Mouse (Mus musculus): ENCODE data around the gene Slc25a27. TPM values are rescaled to one million over a fixed set of nuclear protein-coding genes. Genes with fewer than 3 reads are reported as not detected.

Gene Slc25a27
- 10 to 100 TPM; 37.9 to 43.8 (median 39.7) TPM for total RNA-seq (2022)

GRCm38 (mm10) chr17:43666576-43667289, at the start of gene Slc25a27:
Gene Slc25a27, minus strand, starts transcription at chr17:43667214.
- peak; percentile 78 to 89 for DNase-seq (ENCODE audit: low spot score in 2 of 2)

- no peak for DNase-seq (ENCODE audit: low spot score in 2 of 2)
These were observed 49.6 kb upstream of the Slc25a27 start for GRCm38 (mm10) chr17:43716601-43717000.

GRCm38 (mm10) chr17:43714191-43714590, 47.2 kb upstream of the Slc25a27 start:
- DNase-seq (ENCODE audit: low spot score in 2 of 2), result no peak

DNA sequence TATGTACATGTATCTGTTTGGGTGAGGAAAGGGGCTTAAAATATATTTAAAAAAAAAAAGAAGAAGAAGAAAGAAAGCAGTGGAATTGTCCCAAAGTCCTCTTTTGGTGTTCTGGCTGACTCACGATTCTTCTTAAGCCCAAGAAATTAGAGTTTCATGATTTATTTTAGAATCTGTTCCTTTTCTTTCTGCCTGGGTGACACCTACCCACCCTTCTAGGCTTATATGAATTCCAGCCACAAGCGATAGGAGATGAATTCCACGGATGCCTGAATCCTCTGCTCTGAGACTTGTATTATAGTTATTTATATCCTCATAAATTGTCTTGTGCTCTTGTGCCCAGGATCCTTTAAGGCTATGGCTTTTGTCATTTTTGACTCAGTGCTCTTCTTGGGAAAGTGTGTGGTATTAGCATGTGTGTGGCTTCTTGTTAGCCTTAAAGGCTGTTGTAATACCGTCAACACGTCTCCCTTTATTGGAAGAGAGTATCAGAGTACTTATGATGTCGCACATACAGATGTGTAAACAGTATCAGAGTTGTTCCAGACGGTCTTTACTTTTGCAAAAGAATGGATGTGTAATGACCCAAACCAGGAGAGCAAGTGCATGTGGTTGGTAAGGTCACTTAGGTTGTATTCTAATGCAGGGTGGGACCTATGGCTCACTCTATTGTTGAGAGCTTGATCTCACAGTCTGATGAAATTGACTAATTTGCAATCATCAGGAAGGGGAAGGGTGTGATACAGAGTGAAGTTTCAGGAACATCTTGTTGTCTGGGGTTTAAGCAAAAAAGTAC, 44.7 kb upstream of the Slc25a27 start:
- no peak for DNase-seq (ENCODE audit: low spot score in 2 of 2)

DNA sequence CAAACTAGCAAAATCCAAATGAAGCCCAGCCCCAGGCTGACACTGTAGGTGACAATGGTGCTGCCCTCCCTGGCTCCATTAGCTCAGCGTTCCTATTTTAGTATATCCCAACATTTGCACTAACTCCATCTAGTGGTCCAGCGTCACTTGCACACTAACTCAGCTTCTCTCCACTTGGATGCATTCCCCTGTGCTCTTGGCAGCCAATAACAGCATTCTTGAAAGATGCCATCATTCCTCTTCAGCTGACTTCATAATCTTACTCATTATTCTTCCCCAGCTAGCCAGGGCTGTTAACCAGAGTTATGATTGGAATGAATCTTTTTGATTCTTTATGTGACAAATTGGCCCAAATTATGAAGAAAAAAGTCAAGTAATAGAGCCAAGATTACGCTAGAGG, 40.2 kb upstream of the Slc25a27 start:
- DNase-seq (ENCODE audit: low spot score in 2 of 2), result no peak

- DNase-seq (ENCODE audit: low spot score in 2 of 2), result no peak
These were observed 39.7 kb upstream of the Slc25a27 start for GRCm38 (mm10) chr17:43706749-43707148.

DNA sequence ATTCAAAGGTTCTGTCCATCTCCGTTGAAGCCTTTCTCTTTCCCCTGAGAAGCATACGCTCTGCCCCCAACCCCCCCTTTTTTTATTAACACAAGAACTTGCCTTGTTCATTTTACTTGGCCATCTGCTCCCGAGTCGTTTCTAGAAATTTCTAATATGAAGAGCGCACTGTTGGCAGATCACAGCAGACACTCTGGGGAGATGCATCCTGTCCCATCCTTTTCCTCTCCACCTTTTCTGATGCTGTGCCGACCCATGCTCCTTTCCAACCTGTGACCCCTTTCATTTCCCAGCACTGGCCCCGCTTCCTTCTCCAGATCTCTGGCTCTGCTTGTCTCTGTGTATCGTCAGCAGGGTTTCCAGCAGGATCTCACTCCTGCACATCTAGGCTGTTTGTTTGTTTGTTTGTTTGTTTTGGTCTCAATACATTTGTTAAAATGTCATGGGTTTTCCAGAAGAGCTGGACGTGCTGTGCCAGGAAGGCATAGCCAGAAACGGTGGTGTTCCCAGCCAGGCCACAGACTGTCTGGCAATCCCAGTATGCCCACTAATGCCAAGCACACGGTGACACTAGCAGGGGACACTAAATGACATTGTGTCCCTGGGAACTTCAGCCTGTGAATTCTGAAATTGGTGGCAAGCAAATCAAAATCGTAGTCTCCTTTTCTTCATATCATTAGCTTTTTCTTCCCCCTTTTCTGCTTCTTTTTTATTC, 37.4 kb upstream of the Slc25a27 start:
- no peak for DNase-seq (ENCODE audit: low spot score in 2 of 2)

GRCm38 (mm10) chr17:43701060-43701459, 34.0 kb upstream of the Slc25a27 start:
- DNase-seq (ENCODE audit: low spot score in 2 of 2), result peak in 1 of 2 experiments; percentile 59

DNA sequence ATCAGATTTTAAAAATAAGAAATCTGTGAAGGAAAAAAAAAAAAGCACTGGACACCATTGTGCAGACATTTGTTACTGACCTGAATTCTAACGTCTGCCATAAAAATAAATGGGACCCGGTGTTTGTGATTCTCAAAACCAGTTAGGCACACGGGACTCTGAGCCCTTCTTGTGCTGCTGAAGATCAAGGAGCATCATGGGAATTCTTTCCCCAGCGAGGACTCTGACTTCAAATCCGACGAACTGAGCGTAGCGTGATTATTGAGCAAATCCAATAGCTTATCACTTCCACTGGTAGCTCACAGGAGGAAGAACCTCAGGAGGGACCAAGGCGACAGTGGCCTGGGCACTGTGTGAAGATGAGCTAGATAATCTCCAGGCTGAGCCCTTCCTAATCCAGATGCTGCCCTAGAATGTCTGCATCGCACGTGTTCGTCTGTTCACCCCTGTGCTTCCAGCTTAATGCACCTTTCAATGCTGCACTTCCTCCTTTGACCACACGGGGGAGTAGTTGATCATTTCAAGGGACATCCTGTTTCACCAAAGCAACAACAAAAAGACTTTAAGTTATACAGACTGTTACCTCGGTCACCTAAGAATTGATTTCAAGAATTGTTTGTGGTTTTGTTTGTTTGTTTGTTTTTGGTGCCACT, 32.1 kb upstream of the Slc25a27 start:
- peak in 1 of 2 experiments; percentile 70 for DNase-seq (ENCODE audit: low spot score in 2 of 2)

DNA sequence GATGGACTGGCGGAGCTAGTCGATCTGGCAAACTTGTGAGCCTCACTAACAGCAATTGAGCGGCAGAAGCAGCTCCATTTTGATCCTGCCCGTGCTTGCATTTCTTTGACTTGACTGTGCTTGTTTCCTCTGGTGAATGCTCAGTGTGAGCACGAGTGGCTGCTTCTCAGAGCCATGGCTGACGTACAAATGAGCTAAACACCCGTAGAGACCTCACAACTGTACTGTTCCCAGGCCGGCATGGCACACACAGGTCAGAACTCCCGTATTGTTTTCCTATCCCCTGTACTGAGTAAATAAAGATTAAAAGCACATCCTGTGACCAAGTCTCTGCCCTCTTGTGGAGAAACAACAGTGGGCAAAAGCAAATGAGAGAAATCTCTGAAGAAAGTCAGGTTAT, 22.6 kb upstream of the Slc25a27 start:
- DNase-seq (ENCODE audit: low spot score in 2 of 2), result no peak

DNA sequence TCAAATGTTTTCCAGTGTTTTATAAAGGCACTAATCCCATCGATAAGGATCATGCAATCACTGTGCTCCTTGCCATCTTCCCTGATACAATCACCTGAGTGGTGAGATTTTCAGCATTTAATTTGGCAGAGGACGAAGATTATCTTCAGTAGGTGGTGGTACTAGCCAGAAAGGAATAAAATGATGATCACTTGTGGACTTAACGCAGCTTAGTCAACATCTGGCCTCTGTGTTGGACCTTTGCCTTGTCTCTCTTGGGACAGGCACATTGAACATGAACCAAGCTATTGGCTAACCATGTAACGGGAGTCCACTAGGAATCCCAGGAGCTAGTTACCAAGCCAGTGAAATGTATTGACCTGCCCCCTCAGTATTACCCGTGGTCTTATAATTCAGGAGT, 17.6 kb upstream of the Slc25a27 start:
- DNase-seq (ENCODE audit: low spot score in 2 of 2), result no peak

DNA sequence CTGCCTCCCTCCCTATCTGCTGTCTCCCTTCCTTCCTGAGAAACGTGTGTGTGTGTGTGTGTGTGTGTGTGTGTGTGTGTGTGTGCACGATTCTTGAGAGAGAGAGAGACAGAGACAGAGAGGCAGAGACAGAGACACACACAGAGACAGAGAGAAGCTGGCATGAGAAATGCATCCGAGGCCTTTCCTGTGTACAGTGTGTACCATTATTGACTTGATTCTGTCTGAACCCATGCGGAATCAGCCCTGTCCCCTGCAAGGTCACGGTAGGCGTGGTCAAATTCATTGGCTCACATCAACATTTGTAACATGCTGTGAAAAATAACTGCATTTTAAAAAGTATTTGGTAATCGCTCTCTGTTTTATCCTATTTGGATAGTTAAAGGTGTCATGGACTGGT, 17.1 kb upstream of the Slc25a27 start:
- DNase-seq (ENCODE audit: low spot score in 2 of 2), result no peak

GRCm38 (mm10) chr17:43677317-43677716, 10.3 kb upstream of the Slc25a27 start:
- no peak for DNase-seq (ENCODE audit: low spot score in 2 of 2)

- DNase-seq (ENCODE audit: low spot score in 2 of 2), result no peak
These were observed 9.2 kb upstream of the Slc25a27 start for GRCm38 (mm10) chr17:43676241-43676640.

- DNase-seq (ENCODE audit: low spot score in 2 of 2), result no peak
These were observed 8.2 kb upstream of the Slc25a27 start for GRCm38 (mm10) chr17:43675228-43675627.

GRCm38 (mm10) chr17:43671907-43672306, 4.9 kb upstream of the Slc25a27 start:
- no peak for DNase-seq (ENCODE audit: low spot score in 2 of 2)

- DNase-seq (ENCODE audit: low spot score in 2 of 2), result no peak
These were observed 2.2 kb upstream of the Slc25a27 start for GRCm38 (mm10) chr17:43669145-43669695.

GRCm38 (mm10) chr17:43667290-43667843, 353 bp upstream of the Slc25a27 start, which contains the start of gene Cyp39a1:
Gene Cyp39a1, plus strand, starts transcription at chr17:43667425.
- DNase-seq (ENCODE audit: low spot score in 2 of 2), result no peak

- DNase-seq (ENCODE audit: low spot score in 2 of 2), result no peak
These were observed 15.5 kb downstream of the Slc25a27 start for GRCm38 (mm10) chr17:43651314-43652046.

Data from left cerebral cortex, adult 8-10 months (tissue).